Mouse (Mus musculus): Measurements from ENCODE around the gene Mical3. TPM values are rescaled to one million over a fixed set of nuclear protein-coding genes. Genes with fewer than 3 reads are reported as not detected.

Mical3 gene
- polyA plus RNA-seq, 1 experiment: 48.7 TPM

DNA sequence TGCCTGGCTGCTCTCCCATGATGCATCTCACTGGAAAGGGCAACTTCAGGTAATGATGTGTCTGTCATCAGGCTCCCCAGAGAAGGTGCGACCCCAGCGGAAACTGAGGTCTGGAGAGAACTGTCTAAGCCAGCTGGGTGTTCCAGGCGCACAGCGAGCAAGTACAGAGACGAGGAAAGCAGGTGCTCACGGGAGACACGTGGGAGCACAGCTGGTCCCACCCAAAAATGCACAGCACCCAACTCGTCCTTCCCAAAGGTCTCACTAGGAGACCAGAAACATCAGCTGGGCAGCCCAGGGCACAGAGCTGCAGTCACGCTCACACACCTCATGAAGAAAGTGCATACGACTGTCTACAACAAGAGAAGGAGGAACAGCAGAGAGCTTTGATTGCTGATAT, 43.7 kb downstream of the Mical3 start:
- TF ChIP-seq GATA1 (IDR thresholded peaks at IDR 0.05; ENCODE audit: low read length): no peak

DNA sequence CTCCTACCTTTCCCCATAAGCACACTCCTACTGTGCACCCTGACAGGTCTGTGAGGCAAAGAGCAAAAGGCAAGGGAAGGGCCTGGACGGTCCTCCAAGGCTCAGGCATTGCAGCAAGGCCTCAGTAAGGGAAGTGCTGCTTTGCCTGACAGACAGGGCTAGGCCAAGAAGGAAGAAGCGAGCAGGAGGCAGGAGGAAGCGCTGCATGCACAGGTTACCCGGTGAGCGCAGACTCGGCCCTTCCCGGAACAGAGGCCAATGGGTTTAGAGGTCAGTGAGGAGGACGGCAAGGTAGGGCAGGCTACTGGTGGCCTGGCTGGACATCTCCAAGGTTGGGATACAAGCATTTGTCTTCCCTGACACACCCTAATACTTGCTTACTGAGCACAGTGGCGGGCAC, 44.6 kb downstream of the Mical3 start:
- TF ChIP-seq GATA1 (IDR thresholded peaks at IDR 0.05; ENCODE audit: low read length): no peak

DNA sequence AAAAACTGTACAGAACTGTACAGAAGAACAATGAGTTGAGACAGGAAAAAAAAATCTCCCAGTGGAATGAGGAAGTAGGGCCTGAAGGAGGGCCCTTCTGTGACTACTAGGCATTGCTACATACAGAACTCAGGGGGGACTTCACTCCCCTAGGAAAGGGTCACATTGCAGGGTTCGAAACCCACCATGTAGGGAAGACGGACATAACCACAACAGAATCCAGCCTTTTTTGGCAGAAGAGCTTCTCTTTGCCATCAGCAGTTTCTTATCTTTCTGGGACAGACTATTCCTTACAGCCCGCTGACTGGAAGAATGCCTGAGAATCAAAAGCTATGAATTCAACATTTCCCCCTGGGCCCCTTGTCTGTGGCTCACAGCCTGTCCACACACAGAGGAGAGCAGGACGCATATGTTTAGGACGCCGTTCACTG, 46.7 kb downstream of the Mical3 start:
- no peak for TF ChIP-seq GATA1 (IDR thresholded peaks at IDR 0.05; ENCODE audit: low read length)

DNA sequence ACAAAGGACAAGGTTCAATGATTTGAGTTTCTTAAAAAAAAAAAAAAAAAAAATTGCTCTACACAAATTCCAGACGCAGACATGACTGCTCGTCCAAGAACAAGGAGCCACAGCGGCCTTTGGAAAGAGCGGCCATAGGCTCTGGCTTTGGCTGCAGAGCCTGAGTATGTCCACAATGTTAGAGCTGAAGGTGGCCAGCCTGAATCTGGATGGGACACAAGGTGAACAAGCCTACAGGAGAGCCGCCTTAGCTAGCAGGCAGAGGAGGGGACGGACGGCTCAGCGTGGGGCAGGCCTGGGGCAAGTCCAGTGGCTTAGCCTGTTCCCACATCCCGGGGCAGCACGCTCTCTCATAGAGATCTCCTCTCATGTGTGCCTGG, 48.7 kb downstream of the Mical3 start:
- no peak for TF ChIP-seq GATA1 (IDR thresholded peaks at IDR 0.05; ENCODE audit: low read length)

DNA sequence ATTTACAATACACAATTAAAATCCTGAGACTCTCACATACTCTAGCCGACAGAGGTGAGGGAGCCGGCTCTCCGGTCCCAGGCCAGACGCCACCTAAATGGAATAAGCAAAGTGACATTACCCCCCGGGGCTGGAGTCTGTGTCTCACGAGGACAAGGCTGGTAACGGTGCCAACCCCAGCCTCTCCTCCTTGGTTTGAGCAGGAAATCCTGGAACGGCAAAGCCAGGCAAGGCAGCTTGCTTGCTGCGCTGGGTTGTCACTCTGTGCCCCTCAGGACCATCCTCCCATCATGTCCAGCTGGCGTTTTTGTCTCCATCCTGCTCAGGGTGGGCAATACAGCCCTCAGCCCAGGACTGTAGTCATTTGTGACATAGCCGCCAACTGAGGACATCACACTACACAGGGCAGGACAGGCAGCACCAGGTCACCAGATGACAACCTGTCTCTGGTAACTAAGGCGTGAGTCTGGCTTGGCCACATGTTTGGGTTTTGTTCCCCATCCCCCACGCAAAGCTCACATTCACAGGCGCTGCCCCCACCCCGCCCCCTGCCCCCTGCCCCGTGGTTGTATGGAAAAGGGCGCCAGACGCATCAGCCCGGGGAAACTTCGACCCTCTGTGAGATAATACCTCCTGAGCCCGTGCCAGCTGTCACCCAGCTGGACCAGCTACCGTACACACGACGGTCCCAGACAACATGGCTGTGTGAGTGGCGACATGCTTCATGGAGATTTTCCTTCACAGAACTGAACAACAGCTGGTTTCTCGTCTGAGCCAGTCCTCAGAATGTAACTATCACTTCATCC, 49.3 kb downstream of the Mical3 start:
- no peak for TF ChIP-seq GATA1 (IDR thresholded peaks at IDR 0.05; ENCODE audit: low read length)

DNA sequence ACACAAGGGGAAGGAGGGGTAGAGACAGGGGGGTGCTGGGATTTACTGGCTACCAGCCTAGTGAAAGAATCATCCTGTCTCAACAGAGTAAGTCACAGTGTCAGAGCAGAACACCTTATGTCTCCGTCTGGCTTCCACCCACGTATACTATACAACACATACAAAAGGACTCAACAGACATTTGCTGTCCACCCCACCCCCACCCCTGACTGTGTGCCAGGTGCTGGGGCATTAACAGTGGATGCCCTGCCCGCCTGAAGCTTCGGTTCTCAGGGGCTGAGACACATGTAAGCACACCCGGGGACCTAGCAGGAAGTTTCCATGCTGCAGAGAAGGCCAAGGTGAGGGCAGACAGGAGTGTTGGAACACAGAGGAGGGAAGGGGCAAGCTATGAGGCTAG, 52.6 kb downstream of the Mical3 start:
- TF ChIP-seq GATA1 (IDR thresholded peaks at IDR 0.05; ENCODE audit: low read length): no peak

DNA sequence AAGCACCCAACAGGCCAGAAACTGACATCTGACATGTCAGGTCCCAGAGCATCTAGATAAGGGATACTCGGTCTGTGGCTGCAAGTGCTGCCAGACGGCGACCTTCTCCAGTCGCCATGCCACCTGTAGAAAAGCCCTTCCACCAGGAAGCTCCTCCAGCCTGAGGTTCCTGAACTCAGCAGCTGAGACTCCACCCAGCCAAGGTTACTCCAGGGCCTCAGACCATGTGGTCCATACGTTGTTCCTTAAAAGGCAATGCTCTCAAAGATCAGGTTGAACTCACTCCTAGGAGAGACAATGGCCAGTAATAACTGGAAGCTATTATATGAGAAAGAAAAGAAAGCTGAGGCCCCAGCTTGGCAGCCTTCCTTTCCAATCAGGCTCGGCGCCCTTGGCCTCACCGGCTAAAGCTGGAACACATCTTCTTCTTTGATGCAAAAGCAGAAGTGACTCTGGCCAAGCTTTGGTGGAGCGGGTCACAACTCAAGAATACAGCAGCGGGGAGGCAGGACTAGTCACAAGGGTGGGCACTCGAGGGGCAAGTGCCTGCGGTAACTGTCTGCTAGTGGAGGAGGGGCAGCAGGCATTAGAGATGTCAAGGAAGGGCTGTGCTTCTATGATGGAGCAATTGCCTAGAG, 53.8 kb downstream of the Mical3 start:
- no peak for TF ChIP-seq GATA1 (IDR thresholded peaks at IDR 0.05; ENCODE audit: low read length)

DNA sequence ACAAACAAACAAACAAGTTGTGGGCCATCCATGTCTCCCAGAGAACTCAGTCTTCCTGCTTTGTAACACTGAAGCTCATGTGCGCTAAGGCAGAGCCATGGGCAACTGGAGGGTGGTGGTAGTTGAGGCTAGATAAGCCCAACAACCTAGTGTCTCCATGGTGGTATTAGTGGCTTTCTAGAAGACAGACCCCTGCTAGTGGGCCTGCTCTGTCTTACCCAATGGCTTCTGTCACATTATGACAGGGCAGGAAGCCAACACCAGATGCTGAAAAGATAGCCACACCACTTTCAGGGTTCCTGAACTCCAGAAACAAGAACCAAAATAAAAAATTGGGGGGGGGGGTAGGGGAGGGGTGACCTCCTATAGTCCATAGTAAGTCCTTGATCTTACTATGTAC, 55.0 kb downstream of the Mical3 start:
- TF ChIP-seq GATA1 (IDR thresholded peaks at IDR 0.05; ENCODE audit: low read length): no peak

DNA sequence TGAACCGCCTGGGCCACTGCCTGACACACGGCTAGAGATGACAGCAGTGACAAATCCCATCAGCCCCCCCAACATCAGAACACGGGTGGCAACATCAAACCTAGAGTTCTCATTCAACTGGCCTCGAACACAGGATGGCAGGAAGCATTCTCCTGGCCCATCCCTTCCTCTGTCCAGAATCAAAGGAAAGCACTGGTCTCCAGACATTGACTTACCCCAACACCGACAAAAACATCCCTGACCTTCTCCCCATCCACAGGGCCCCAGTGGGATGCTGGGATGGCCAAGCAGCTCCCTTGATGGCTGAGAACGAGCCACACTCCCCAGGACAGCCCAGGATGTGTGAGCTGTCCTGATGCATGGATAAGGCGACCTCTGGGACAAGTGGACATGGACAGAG, 57.5 kb downstream of the Mical3 start:
- no peak for TF ChIP-seq GATA1 (IDR thresholded peaks at IDR 0.05; ENCODE audit: low read length)

DNA sequence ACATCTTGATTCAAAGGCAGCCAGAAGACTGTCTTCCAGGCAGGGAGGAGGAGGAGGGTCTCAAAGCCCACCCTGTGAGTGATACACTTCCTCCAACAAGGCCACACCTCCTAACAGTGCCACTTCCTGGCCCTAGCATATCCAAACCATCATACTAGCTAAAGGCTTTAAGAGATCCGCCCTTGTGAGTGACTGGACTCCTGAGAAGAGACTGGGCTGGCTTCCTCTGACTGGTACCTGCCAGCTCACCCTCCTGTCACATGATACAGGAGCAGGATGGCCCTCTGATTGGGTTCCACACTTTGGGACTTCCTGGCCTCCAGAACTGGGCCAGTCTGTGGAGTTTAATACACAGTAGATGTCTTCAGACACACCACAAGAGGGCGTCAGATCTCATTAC, 58.2 kb downstream of the Mical3 start:
- TF ChIP-seq GATA1 (IDR thresholded peaks at IDR 0.05; ENCODE audit: low read length): no peak

DNA sequence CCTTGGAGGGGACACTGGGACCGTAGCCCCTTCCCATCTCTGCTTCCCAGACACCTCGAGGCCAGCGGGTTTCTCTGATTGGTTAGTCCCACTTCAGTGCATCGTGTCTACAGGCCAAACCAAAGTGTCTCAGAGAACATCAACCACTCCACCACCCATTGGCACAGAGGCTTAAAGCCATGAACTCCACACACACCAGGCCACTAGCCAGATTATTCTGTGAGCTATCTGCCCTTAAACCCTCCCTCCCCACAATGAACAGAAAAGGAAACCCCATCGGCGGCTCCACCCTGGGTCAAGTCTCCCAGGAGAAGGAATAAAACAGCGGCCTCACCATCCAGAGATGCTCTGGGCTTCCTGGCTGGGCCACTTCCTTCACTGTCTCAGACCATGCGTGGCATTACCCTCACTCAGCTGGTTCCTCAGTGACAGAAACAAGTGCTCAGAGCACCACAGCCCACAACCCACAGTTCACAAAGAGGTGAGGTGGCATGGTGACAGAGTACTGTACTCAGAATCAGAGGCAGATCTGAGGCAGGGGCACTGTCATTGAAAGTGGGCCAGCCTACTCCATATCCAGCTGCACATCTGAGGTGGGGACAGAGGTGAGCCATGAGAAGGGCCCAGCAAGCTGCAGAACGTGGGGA, 60.1 kb downstream of the Mical3 start:
- TF ChIP-seq GATA1 (IDR thresholded peaks at IDR 0.05; ENCODE audit: low read length): no peak

DNA sequence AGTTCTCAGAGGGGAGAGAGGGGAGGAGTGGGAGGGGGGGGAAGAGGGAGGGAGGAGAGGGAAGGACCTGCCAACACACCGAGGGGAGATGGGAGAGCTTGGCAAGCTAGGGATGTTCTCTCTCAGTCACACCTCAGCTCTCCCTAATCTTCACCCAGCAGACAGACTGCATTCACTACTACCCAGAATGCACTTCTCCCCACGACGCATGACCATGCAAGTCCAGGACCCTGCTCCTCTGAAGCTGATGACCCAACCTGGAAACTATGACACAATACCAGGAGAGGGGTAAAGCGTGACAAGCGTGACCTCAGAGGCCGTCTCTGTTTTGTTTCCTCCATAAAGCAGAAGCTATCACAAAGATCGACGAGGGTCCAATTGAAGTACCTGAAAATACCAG, 61.6 kb downstream of the Mical3 start:
- TF ChIP-seq GATA1 (IDR thresholded peaks at IDR 0.05; ENCODE audit: low read length): no peak

DNA sequence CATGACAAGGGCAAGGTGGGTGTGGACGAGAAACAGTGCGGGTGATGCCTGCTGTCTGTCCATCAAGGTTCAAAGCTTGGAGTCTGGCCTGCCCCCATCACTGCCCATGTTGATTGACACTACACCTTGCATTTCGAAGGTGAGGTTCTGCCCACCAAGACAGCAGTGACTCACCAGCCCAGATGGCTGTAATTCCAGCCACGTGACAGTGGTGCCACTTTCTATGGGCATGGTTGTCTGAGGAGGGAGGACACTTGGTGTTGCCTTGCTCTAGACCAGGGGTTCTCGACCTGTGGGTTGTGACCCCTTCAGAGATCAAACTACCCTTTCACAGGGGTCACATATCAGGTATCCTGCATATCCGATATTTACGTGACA, 62.7 kb downstream of the Mical3 start:
- no peak for TF ChIP-seq GATA1 (IDR thresholded peaks at IDR 0.05; ENCODE audit: low read length)

DNA sequence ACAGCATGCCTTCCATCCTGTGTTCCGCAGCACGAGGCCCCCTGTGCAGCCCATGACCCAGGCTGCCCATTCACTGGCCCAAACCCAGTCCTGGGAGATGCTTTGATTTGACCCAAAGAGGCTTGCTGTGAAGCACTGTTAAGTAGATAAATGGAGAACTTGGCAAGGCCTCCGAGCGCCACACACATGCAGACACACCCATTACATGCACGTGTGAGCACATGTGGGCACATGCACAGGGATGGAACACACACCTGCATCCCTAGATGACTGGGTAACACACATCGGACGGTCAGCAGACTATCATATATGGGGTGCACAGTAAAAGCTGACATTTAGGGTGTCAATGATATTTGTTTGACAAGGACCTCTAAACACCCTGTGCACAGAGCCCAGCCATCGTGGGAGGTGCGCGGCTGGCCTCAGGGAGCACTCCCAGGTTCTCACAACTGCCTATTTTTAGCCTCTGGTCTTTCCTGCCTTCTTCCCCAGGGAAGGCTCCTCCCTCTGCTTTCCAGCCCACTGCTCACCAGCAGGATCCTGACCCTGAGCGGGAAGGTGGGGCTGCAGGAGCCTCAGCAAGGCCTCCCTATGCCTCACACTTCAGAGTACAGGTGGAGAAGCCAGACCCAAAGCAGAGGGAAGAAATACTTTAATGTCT, 63.2 kb downstream of the Mical3 start:
- TF ChIP-seq GATA1 (IDR thresholded peaks at IDR 0.05; ENCODE audit: low read length): no peak

DNA sequence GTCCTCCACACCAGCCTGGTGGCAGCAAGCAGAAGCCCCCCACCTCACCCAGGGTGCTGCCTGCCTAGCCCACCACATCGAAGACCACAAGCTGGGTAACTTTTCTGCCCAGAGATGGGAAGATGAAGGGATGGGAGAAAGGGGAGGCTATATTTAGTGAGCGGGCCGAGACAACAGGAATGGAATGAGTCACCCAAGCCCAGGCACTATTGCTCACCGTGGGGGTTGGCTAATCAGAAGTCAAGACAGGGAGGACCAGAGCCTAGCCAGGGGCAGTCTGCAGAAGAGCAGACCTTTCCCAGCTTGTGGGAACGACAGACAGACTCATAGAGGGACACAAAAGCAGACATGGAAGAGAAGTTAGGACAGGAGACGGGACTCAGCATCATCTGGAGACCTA, 64.0 kb downstream of the Mical3 start:
- TF ChIP-seq GATA1 (IDR thresholded peaks at IDR 0.05; ENCODE audit: low read length): no peak

DNA sequence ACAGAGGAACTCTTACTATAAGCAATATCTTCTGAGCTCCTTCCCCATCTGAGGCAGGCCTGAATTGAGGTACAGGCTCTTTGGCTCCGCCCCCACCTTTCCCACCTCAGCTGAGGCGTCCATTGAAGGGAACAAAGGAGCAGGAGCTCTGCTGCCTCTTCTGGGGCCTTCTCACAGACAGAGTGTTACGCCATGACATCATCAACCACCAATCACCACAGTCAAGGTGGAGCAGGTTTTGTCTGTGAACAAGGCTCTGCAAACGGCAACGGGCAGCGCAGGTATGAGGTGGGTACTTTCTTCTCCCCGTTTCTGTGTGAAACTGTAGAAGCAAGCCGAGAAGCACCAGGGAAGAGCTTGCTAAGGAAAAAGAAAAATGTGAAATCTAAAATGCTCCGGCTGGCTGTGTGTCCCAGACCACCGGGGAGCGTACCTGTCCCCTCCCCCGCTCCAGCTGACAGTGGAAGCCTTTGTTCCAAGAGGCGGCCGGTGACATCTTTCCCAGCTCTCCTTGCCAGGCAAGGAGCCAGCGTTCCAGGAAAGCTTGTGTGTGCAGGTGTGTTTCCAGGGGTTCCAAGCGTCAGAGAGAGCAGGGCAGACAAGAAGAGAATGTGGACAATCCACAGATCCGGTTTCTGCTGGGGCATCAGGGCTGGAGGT, 66.3 kb downstream of the Mical3 start:
- no peak for TF ChIP-seq GATA1 (IDR thresholded peaks at IDR 0.05; ENCODE audit: low read length)

All from G1E-ER4 (cell line).